Mouse (Mus musculus) gastrocnemius, postnatal 25 days (tissue): Measurements from ENCODE around the gene Rhd. TPM values are rescaled to one million over a fixed set of nuclear protein-coding genes. Genes with fewer than 3 reads are reported as not detected.
"Not testable (repeated sequence)": the region's sequence is repeated elsewhere in the genome, so short reads cannot be mapped to it uniquely, and the experiment has no call there.

Experiments
- DNase-seq: peaks from one replicate; pipeline ENCODE4 v3.0.0; 2022
- long read RNA-seq, 2 experiments: library from polyadenylated mRNA; stranded (forward); transcript quantifications; one replicate each; pipeline ENCODE4 v2.0.0; 2021
- total RNA-seq, 2 experiments: library from RNA; stranded (reverse); gene quantifications; 1 replicate in 1 of 2; 2 replicates in 1 of 2; pipeline ENCODE4 v1.2.3; 2021

The Rhd gene
- not detected for total RNA-seq
- long read RNA-seq, experiment 1, partial matches to known transcripts = 0 of 2 reads
- long read RNA-seq, experiment 1, other reads (novel, unspliced or antisense) = 2 of 2 reads
- long read RNA-seq, experiment 2 = 0 reads

GRCm38 (mm10) chr4:134863937-134864729, at the start of gene Rhd:
TSS of gene Rhd (plus strand) at chr4:134864536.
- DNase-seq = no peak

- no peak for DNase-seq
Measured at GRCm38 (mm10) chr4:134817706-134818105, 46.6 kb upstream of the Rhd start.

DNA sequence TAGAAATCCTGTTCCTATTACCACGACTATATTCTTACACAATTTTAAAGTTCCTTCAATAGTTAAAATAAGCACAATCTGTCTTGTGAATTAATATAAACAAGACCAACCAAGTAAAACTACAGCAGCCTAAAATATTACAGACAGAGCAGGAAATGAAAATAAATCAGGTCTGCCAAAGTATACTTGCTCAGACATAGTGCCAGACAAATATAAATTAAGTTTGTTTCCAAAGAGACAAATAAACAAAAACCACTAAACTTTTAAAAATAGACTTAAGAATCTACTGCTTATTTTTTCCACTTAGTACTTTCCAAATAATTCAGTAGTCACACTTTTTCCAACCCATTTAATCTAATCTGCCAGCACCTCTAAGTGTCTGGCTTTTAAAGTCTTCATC, 43.3 kb upstream of the Rhd start:
- no peak for DNase-seq

DNA sequence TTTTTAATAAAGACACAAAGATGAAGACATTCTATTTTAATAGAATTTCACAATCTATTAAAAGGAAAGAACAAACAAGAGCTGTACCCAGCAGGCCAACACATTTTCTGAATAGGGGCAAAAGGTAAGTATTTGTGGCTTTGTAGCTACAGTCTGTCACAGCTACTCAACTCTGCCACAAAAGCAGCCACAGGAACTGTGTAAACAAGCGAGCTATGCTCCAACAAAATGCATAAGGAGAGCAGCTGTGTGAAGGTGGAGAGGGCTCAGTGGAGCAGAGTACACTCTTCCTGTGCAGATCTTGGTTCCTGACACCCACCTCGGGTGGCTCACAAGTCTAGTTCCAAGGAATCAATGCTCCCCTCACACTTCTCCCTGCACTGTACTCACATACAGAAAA, 40.8 kb upstream of the Rhd start:
- DNase-seq = no peak

DNA sequence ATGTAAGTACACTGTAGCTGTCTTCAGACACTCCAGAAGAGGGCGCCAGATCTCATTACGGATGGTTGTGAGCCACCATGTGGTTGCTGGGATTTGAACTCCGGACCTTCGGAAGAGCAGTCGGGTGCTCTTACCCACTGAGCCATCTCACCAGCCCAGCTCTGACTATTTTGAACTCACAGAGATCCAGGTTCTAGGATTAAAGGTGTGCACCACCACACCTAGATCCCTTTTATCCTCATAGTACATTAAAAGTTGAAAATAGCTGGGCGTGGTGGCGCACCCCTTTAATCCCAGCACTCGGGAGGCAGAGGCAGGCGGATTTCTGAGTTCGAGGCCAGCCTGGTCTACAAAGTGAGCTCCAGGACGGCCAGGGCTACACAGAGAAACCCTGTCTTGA, 38.5 kb upstream of the Rhd start:
- not testable (repeated sequence) for DNase-seq

DNA sequence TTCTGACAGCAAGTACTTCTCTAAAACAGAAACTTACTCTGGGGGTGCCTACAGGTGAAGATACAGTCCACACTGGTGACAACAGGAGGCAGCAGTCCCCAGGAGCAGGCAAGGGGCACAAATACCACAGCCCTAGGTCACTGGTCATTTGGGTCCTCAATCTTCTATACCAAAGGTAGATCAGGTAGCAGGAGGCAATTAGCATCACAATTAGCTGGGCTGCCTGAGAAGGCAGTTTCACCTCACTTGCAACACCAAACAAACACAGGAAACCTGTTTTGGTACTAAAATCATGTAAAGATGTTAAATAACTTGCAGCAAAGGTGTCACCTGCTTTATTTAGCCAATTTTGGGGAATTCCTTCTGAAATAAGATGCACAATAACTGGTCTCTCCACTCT, 38.0 kb upstream of the Rhd start:
- DNase-seq = no peak

GRCm38 (mm10) chr4:134827806-134828205, 36.5 kb upstream of the Rhd start:
- no peak for DNase-seq

DNA sequence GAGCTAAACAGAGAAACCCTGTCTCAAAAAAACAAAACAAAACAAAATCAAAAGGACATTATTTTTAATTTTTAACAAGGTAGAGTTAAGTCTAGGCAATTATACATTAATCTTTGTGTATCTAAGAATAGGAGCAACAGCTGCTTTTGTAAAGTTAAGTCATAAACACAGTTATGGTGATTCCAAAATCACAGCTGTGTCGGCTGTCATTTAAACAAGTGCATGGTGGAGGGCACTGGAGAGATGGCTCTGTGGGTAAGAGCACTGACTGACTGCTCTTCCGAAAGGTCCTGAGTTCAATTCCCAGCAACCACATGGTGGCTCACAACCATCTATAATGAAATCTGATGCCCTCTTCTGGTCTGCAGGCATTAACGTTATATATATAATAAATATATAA, 32.4 kb upstream of the Rhd start:
- no peak for DNase-seq

- DNase-seq = no peak
Measured at GRCm38 (mm10) chr4:134835486-134835885, 28.9 kb upstream of the Rhd start.

DNA sequence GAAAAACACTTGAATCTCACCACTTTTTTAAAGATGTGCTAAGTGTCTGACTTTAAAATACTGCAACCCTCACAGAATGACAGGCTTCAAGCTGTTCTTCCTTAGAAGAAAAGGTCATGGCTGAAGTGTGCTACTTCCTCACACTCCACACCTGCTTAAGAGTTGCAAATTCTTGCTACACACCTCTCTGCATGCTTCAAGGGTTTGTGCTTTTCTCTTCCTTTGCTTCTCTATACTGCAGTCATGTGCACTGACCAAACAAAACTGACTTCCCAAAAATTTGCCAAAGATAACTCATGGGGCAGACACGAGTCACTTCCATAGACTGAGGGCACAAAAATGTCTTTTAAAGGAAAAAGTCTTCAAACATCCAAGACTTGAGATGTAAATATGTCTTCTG, 26.1 kb upstream of the Rhd start:
- DNase-seq = no peak

DNA sequence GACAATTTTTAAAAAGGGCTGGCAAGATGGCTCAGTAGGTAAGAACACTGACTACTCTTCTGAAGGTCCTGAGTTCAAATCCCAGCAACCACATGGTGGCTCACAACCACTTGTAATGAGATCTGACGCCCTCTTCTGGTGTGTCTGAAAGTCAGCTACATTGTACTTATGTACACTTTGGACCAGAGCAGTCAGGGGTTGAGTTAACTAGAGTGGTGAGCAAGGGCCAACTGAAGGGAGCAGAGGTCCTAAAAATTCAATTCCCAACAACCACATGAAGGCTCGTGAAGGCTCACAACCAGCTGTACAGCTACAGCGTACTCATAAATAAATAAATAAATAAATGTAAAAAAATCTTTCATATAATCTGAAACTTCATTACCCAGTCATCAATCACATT, 25.6 kb upstream of the Rhd start:
- not testable (repeated sequence) for DNase-seq

DNA sequence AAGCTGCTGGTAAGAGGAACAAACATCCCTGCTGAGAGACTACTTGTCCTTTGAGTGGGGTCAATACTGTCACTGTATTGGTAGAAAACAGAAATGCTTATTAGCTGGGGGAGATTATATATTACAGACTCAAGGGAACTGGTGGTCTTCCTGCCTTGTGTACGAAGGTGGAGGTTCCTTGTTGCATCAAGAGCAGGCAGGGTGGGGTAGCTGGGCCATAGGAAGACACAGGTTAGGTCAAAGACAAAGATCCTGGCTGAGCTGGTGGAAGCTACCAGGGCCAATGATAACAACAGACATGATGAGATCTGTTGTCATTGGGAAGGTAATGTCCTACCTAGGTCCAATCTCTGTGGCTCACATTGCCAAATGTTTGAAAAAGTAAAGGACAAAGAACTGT, 24.1 kb upstream of the Rhd start:
- no peak for DNase-seq

DNA sequence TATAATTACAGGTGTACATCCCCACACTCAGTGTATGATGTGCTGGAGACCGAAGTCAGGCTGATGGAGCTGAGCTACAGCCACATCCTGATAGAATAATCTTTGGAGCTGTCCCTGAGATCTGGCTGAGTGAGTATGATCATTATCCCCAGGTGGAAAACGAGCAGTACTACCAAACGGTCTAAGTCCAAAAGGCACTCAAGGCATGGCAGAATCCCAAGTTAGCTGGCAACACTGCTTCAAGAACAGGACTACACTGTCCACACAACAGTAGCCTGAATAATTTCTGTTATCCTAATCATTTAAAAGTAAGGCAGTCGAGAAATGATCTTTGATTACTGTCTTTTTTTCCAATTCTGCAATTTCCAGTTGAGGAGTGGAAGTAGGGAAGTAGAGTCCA, 20.8 kb upstream of the Rhd start:
- DNase-seq = no peak

DNA sequence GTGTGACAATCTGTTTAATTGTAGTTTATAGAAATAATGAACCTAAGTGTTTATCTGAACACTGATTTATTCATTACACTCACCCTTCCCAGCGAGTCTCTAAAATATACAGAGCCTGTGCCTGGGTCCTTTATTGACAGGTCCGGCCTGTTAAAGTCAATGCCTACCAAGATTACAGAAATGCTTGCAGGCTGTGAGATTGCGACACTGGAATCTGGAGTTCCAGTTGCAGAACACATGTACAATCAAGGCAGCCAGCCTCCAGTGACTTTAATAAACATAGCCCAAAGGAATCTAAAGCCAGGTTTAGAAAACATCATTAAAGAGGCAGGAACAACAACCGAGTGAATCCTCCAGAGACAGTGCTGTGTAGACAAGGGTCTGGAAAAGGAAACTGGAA, 16.7 kb upstream of the Rhd start:
- no peak for DNase-seq

DNA sequence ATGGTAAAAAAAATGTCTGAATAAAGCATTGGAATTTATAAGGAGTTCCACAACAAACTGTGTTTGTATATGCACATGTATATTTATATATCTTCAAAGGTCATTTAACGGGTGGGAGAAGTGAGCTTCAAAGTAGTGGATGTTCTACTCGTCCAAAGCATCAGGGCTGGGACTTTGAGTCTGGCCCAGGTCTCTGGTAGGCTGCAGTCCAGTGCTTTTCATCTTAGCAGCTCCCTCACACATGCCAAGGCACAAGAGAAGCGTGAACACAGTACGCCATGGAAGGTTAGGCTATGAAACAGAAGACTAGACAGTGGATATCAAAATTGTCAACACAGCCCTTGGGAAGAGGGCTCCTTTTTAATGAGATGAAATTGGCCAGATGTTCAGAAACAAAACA, 13.8 kb upstream of the Rhd start:
- no peak for DNase-seq

- DNase-seq = no peak
Measured at GRCm38 (mm10) chr4:134851236-134851635, 13.1 kb upstream of the Rhd start.

GRCm38 (mm10) chr4:134851876-134852275, 12.5 kb upstream of the Rhd start:
- DNase-seq = no peak

- DNase-seq = peak; percentile 42
Measured at GRCm38 (mm10) chr4:134852438-134853255, 11.7 kb upstream of the Rhd start.

DNA sequence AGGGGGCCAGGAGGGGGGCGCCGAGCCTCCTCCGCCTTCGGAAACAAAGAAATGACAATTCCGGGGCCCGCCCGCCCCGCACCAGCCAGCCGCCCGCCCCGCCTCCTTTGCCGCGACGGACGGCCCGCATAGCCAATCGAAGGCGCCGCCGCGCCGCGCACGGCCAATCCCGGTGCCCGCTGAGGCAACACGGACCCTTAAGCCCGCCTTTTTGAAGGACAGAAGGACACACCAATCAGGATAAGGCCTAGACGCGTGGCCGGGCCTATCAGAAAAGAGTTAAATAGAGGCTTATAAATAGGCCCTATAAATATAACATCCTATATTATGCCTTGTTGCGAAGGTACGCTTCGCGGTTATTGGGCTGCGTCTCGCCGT, 11.1 kb upstream of the Rhd start, which contains the start of gene Maco1:
TSS of gene Maco1 (minus strand) at position 87 of the 378 bp plus-strand sequence.
- DNase-seq = peak; percentile 100

- peak; percentile 93 for DNase-seq
Measured at GRCm38 (mm10) chr4:134853637-134854485, 10.5 kb upstream of the Rhd start.

GRCm38 (mm10) chr4:134855371-134855770, 9.0 kb upstream of the Rhd start:
- no peak for DNase-seq

GRCm38 (mm10) chr4:134856056-134856455, 8.3 kb upstream of the Rhd start:
- DNase-seq = no peak
